Mouse (Mus musculus): Measurements from ENCODE around the gene Cysltr1. TPM values are rescaled to one million over a fixed set of nuclear protein-coding genes. Genes with fewer than 3 reads are reported as not detected.

Gene Cysltr1
- polyA plus RNA-seq (2012; fragmentation: generic; extraction: Trizol) = not detected
- long read RNA-seq, experiment 1 = 0 reads
- long read RNA-seq, experiment 2 = 0 reads

DNA sequence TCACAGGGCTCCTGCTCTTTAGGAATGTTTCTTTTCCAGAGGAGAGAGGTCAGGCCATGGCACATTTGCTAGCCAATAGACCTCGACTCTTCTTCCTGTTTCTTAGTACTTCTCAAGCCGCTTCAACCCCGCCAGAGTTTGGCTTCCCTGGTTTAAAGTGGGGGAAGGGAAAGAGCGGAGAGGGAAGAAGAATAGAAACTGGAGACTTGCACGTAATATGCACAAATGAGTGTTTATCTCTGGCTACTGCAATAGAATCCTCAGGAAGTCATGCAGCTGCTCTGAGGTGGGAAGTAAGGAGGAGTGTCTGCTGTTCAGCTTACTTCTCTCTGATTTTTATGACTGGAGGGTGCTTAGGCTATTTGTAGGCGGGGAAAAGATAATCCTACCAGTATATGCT lies at the start of gene Cysltr1:
Cysltr1 (minus strand) TSS at position 294 of the 400 bp plus-strand sequence.
- H3ac ChIP-seq (ENCODE audit: control insufficient read depth, insufficient read length, low read depth) = no peak within 1 kb of the TSS
- no peaks in the 10 kb centered on the region for H3K27me3 ChIP-seq (ENCODE audit: control insufficient read depth, insufficient read depth, insufficient read length)
- no peak within 1 kb of the TSS for H3K4me3 ChIP-seq (ENCODE audit: insufficient read depth, poor library complexity, severe bottlenecking)
- H3K36me3 ChIP-seq (ENCODE audit: control insufficient read depth, insufficient read depth) = no peaks in the 10 kb centered on the region
- TF ChIP-seq CTCF (IDR thresholded peaks at IDR 0.05; ENCODE audit: control insufficient read depth, insufficient read depth, insufficient read length) = no peak
- no peak for TF ChIP-seq MAX (IDR thresholded peaks at IDR 0.05)
- TF ChIP-seq USF1 (IDR thresholded peaks at IDR 0.05; ENCODE audit: low read depth) = no peak
- TF ChIP-seq CEBPB (IDR thresholded peaks at IDR 0.05; ENCODE audit: low read depth) = no peak
- TF ChIP-seq FOSL1 (IDR thresholded peaks at IDR 0.05; ENCODE audit: insufficient read depth, low read length, poor library complexity, severe bottlenecking) = no peak
- TF ChIP-seq MYOD1 (IDR thresholded peaks at IDR 0.05; ENCODE audit: control insufficient read depth, insufficient read length, low read depth) = no peak
- no peak for TF ChIP-seq MYOG (IDR thresholded peaks at IDR 0.05; ENCODE audit: control insufficient read depth, extremely low read depth, insufficient read length)
- no peaks in the 10 kb centered on the region for H3K79me2 ChIP-seq (ENCODE audit: control insufficient read depth, insufficient read depth)
- H3K79me3 ChIP-seq (ENCODE audit: low read depth) = no peaks in the 10 kb centered on the region

DNA sequence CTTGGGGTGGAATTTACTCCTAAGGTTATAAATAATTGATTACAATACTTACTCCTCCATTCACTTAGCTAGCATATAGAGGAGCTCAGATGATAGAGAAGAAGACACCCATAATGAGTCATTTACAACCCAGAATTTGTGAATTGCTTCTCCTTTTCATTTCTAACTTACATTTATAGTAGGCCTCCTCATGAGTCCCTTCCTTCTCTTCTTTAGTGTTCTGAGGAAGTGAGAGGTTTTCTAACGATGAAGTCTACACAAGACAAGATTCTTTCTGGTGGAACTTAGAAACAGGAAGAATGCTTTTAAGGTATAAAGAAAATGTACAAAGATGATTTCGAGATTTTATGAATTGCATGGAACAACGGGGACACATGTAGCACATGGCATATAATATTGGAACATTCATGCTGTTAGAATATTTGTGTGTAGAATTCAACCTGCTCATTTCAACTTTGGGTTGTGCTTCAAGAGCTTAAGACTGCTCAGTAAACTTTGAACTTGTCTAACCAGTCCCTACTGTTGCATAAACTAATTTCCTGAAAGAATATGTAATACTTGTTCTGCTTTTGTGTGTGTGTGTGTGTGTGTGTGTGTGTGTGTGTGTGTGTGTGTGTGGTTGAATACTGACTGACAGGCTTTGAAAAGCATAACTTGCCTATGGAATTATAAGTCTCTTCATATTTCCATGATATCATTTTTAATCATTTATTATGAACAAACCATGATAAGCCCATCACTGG lies 31.5 kb upstream of the Cysltr1 start:
- H3K79me3 ChIP-seq (ENCODE audit: low read depth) = no peaks in the 10 kb centered on the region
- no peaks in the 10 kb centered on the region for H3K27me3 ChIP-seq (ENCODE audit: control insufficient read depth, insufficient read depth, insufficient read length)
- H3K4me3 ChIP-seq (ENCODE audit: insufficient read depth, poor library complexity, severe bottlenecking) = no peak overlapping the region
- H3K79me2 ChIP-seq (ENCODE audit: control insufficient read depth, insufficient read depth) = no peaks in the 10 kb centered on the region
- H3ac ChIP-seq (ENCODE audit: control insufficient read depth, insufficient read length, low read depth) = no peak overlapping the region
- no peaks in the 10 kb centered on the region for H3K36me3 ChIP-seq (ENCODE audit: control insufficient read depth, insufficient read depth)
- TF ChIP-seq MAX (IDR thresholded peaks at IDR 0.05) = no peak
- TF ChIP-seq CTCF (IDR thresholded peaks at IDR 0.05; ENCODE audit: control insufficient read depth, insufficient read depth, insufficient read length) = no peak
- TF ChIP-seq MYOD1 (IDR thresholded peaks at IDR 0.05; ENCODE audit: control insufficient read depth, insufficient read length, low read depth) = no peak
- no peak for TF ChIP-seq MYOG (IDR thresholded peaks at IDR 0.05; ENCODE audit: control insufficient read depth, extremely low read depth, insufficient read length)
- no peak for TF ChIP-seq FOSL1 (IDR thresholded peaks at IDR 0.05; ENCODE audit: insufficient read depth, low read length, poor library complexity, severe bottlenecking)
- no peak for TF ChIP-seq USF1 (IDR thresholded peaks at IDR 0.05; ENCODE audit: low read depth)
- TF ChIP-seq CEBPB (IDR thresholded peaks at IDR 0.05; ENCODE audit: low read depth) = no peak

DNA sequence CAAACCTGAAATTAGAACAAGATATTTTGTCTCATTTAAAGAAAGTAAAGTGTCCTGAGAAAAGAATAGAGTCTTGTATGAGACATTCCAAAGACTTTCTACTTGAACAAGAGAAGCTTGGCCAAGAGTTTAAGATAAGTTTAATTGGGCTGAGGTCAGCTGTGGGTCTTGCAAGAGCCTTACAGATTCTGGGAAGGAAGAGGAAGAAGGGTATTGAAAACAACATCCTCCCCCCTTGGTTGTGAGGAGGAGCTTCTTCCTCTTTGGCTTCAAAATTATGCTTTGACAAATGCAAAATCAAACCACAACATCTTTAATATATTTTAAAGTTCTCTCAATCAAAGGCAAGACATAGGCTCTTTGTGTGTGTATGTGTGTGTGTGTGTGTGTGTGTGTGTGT lies 30.1 kb upstream of the Cysltr1 start:
- Histone ChIP-seq H3K27me3 (ENCODE audit: control insufficient read depth, insufficient read depth, insufficient read length) (no peaks in the 10 kb centered on the region), H3K4me3 (ENCODE audit: insufficient read depth, poor library complexity, severe bottlenecking) (no peak overlapping the region), H3K79me2 (ENCODE audit: control insufficient read depth, insufficient read depth) (no peaks in the 10 kb centered on the region), H3K79me3 (ENCODE audit: low read depth) (no peaks in the 10 kb centered on the region), H3ac (ENCODE audit: control insufficient read depth, insufficient read length, low read depth) (no peak overlapping the region), H3K36me3 (ENCODE audit: control insufficient read depth, insufficient read depth) (no peaks in the 10 kb centered on the region)
- TF ChIP-seq MYOD1 (IDR thresholded peaks at IDR 0.05; ENCODE audit: control insufficient read depth, insufficient read length, low read depth) (no peak), MAX (IDR thresholded peaks at IDR 0.05) (no peak), MYOG (IDR thresholded peaks at IDR 0.05; ENCODE audit: control insufficient read depth, extremely low read depth, insufficient read length) (no peak), USF1 (IDR thresholded peaks at IDR 0.05; ENCODE audit: low read depth) (no peak), CTCF (IDR thresholded peaks at IDR 0.05; ENCODE audit: control insufficient read depth, insufficient read depth, insufficient read length) (no peak), FOSL1 (IDR thresholded peaks at IDR 0.05; ENCODE audit: insufficient read depth, low read length, poor library complexity, severe bottlenecking) (no peak), CEBPB (IDR thresholded peaks at IDR 0.05; ENCODE audit: low read depth) (no peak)

DNA sequence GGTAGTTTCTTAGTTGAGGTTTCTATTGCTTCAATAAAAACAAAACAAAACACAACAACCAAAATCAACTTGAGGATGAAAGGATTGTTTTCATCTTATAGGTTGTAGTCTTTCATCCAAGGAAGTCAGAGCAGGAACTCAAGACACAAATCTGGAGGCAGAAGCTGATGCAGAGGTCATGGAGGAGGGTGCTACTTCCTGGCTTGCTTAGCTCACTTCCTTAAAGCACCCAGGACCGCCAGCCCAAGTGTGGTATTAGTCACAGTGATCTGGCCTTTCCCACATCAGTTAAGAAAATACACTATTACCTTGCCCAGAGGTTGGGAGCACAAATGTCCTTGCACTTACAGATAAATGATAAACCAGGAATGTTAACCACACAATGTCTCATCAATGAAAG lies 25.0 kb upstream of the Cysltr1 start:
- no peaks in the 10 kb centered on the region for H3K79me2 ChIP-seq (ENCODE audit: control insufficient read depth, insufficient read depth)
- no peak overlapping the region for H3ac ChIP-seq (ENCODE audit: control insufficient read depth, insufficient read length, low read depth)
- TF ChIP-seq USF1 (IDR thresholded peaks at IDR 0.05; ENCODE audit: low read depth) = no peak
- TF ChIP-seq MYOD1 (IDR thresholded peaks at IDR 0.05; ENCODE audit: control insufficient read depth, insufficient read length, low read depth) = no peak
- no peak for TF ChIP-seq CTCF (IDR thresholded peaks at IDR 0.05; ENCODE audit: control insufficient read depth, insufficient read depth, insufficient read length)
- no peak for TF ChIP-seq FOSL1 (IDR thresholded peaks at IDR 0.05; ENCODE audit: insufficient read depth, low read length, poor library complexity, severe bottlenecking)
- no peak for TF ChIP-seq CEBPB (IDR thresholded peaks at IDR 0.05; ENCODE audit: low read depth)
- no peak for TF ChIP-seq MAX (IDR thresholded peaks at IDR 0.05)
- TF ChIP-seq MYOG (IDR thresholded peaks at IDR 0.05; ENCODE audit: control insufficient read depth, extremely low read depth, insufficient read length) = no peak
- no peak overlapping the region for H3K4me3 ChIP-seq (ENCODE audit: insufficient read depth, poor library complexity, severe bottlenecking)
- no peaks in the 10 kb centered on the region for H3K27me3 ChIP-seq (ENCODE audit: control insufficient read depth, insufficient read depth, insufficient read length)
- H3K36me3 ChIP-seq (ENCODE audit: control insufficient read depth, insufficient read depth) = no peaks in the 10 kb centered on the region
- no peaks in the 10 kb centered on the region for H3K79me3 ChIP-seq (ENCODE audit: low read depth)

DNA sequence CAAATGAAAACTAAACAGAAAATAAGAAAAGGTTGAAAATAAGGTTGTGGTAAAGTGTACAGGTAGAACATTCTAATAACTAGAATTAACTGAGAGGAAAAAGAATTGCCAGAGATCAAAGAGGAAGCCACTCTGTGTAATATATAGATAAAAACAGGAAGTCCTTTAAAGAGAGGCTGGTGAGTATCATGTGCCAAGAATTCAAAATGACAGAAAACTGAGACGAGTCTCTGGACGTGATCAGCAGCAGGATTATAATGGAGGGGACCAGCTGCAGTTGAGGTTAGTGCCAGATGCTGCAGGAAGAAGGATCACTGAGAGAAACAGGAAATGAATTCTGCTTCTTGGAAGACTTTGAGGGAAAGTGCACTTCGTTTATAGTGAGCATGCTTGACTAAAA lies 20.2 kb upstream of the Cysltr1 start:
- H3ac ChIP-seq (ENCODE audit: control insufficient read depth, insufficient read length, low read depth) = no peak overlapping the region
- H3K79me2 ChIP-seq (ENCODE audit: control insufficient read depth, insufficient read depth) = no peaks in the 10 kb centered on the region
- no peaks in the 10 kb centered on the region for H3K79me3 ChIP-seq (ENCODE audit: low read depth)
- no peak overlapping the region for H3K4me3 ChIP-seq (ENCODE audit: insufficient read depth, poor library complexity, severe bottlenecking)
- TF ChIP-seq FOSL1 (IDR thresholded peaks at IDR 0.05; ENCODE audit: insufficient read depth, low read length, poor library complexity, severe bottlenecking) = no peak
- no peak for TF ChIP-seq CEBPB (IDR thresholded peaks at IDR 0.05; ENCODE audit: low read depth)
- no peak for TF ChIP-seq USF1 (IDR thresholded peaks at IDR 0.05; ENCODE audit: low read depth)
- no peak for TF ChIP-seq MYOG (IDR thresholded peaks at IDR 0.05; ENCODE audit: control insufficient read depth, extremely low read depth, insufficient read length)
- TF ChIP-seq MAX (IDR thresholded peaks at IDR 0.05) = no peak
- TF ChIP-seq CTCF (IDR thresholded peaks at IDR 0.05; ENCODE audit: control insufficient read depth, insufficient read depth, insufficient read length) = no peak
- no peak for TF ChIP-seq MYOD1 (IDR thresholded peaks at IDR 0.05; ENCODE audit: control insufficient read depth, insufficient read length, low read depth)
- no peaks in the 10 kb centered on the region for H3K36me3 ChIP-seq (ENCODE audit: control insufficient read depth, insufficient read depth)
- no peaks in the 10 kb centered on the region for H3K27me3 ChIP-seq (ENCODE audit: control insufficient read depth, insufficient read depth, insufficient read length)

All from C2C12 (cell line).